Mouse (Mus musculus) embryonic fibroblast, embryonic 13.5 days (primary cell): ENCODE measurements at regions not wholly inside any gene's neighbourhood (a gene's known extent, or its start where the extent isn't known, plus 50 kb on each side); places are given as distances from the start of the nearest gene placed in this dataset.

Experiments
- CTCF ChIP-seq: IDR thresholded peaks from 2 replicates; pipeline ENCODE4 v1.5.1; 2011; ENCODE audit warnings: mild to moderate bottlenecking, control low read depth, low read length, moderate library complexity, borderline replicate concordance; ENCODE audit not compliant: insufficient read depth
- POLR2A ChIP-seq: IDR thresholded peaks from 2 replicates; pipeline ENCODE4 v1.6.1; 2011; ENCODE audit warnings: low read depth, mild to moderate bottlenecking, control low read depth, low read length, moderate library complexity

DNA sequence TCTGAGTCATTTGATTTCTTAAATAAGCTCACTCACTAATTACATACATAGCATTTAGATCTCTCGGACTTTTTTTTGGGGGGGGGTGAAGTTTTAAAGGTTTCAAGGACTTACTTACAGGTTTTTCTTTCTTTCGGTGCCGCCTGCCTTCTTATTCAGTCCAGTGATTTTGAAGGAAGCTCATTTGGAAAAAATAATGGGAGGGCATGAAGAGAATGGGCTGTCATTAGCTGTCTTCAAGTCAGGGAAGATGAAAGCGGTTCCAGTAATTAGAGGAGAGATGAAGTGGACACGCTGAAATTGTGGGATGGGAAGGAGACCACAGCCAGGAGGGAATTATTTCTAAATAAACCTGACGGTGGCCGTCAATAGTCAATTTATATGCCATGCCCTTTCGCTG, 108.6 kb upstream of the Klf3 start:
- no peak for TF ChIP-seq POLR2A
- TF ChIP-seq CTCF: no peak
